In genomic region chr11:85816471-85816870, GRCm38 (mm10) we compare ENCODE assay signal across 27 mouse cellular contexts. TPM values are rescaled to one million over a fixed set of nuclear protein-coding genes. Genes with fewer than 3 reads are reported as not detected.
DNase-seq lines count a peak whose midpoint lies in the region; ATAC-seq lines count a peak whose summit lies in the region.
"Had no signal": no experiment of that assay in that cellular context is flagged by ENCODE, and none has a peak within 500 bp of the region (broad histone marks: within the 10 kb centered on the region; RNA-seq: fewer than 3 reads in every experiment).

No protein-coding gene starts in this region.

- H3K27me3 ChIP-seq in hindbrain, embryonic 10.5 days (ENCODE audit: insufficient read depth, poor library complexity, severe bottlenecking), result peaks cover 65% of the 10 kb centered on the region
- H3K27me3 ChIP-seq in hindbrain, embryonic 12.5 days, result peaks cover 12% of the 10 kb centered on the region
- H3K27me3 ChIP-seq in embryonic facial prominence, embryonic 11.5 days (ENCODE audit: control insufficient read depth, insufficient read depth, low read length), result no peaks in the 10 kb centered on the region
- H3K27me3 ChIP-seq in limb, embryonic 12.5 days, result peaks cover 48% of the 10 kb centered on the region
- H3K27me3 ChIP-seq: embryonic facial prominence, embryonic 15.5 days had no signal

- no peak for DNase-seq in hindbrain, embryonic 10.5 days (ENCODE audit: low spot score)
- peak; percentile 74 for DNase-seq in embryonic facial prominence, embryonic 11.5 days (ENCODE audit: low spot score)
- DNase-seq in lung, postnatal 25 days (ENCODE audit: low spot score), result no peak
- DNase-seq in right cerebral cortex, postnatal 36 days (ENCODE audit: low spot score in 2 of 2), result no peak
- DNase-seq in urinary bladder, postnatal 14 days (ENCODE audit: low spot score), result no peak
- DNase-seq: adrenal gland, adult 2 months; adrenal gland, postnatal 36 days; cerebellum, adult 11 months; cerebellum, adult 9-10 months; cerebellum, postnatal 25 days; gastrocnemius, postnatal 10 days; heart, adult 18-20 months; kidney, adult 11 months had no signal

- H3K4me3 ChIP-seq in hindbrain, embryonic 10.5 days, result no peak overlapping the region
- H3K4me3 ChIP-seq in hindbrain, embryonic 12.5 days, result no peak overlapping the region
- no peak overlapping the region for H3K4me3 ChIP-seq in embryonic facial prominence, embryonic 11.5 days (ENCODE audit: low read depth, low read length)
- H3K4me3 ChIP-seq in limb, embryonic 12.5 days (replicated peaks), result no peak overlapping the region
- H3K4me3 ChIP-seq: embryonic facial prominence, embryonic 15.5 days; erythroblast, embryonic 14.5 days; hindbrain, embryonic 13.5 days had no signal

- H3K9ac ChIP-seq in hindbrain, embryonic 12.5 days, result no peak overlapping the region
- no peak overlapping the region for H3K9ac ChIP-seq in embryonic facial prominence, embryonic 11.5 days (replicated peaks; ENCODE audit: low read length)
- H3K9ac ChIP-seq in limb, embryonic 12.5 days (replicated peaks), result no peak overlapping the region
- H3K9ac ChIP-seq: embryonic facial prominence, embryonic 15.5 days; hindbrain, embryonic 13.5 days had no signal

- peak overlapping the region; percentile 47; the same call in 1 of the 2 replicates for H3K27ac ChIP-seq in hindbrain, embryonic 10.5 days
- no peak overlapping the region for H3K27ac ChIP-seq in hindbrain, embryonic 12.5 days
- 0 out of 2 replicates have a peak overlapping the region, but pooled peaks have one; percentile 22 for H3K27ac ChIP-seq in embryonic facial prominence, embryonic 11.5 days (replicated peaks; ENCODE audit: low read depth, low read length)
- 0 out of 2 replicates have a peak overlapping the region, but pooled peaks have one; percentile 29 for H3K27ac ChIP-seq in limb, embryonic 12.5 days
- H3K27ac ChIP-seq: embryonic facial prominence, embryonic 15.5 days; hindbrain, embryonic 13.5 days; hindbrain, postnatal 0 days had no signal

- peaks cover 61% of the 10 kb centered on the region for H3K4me1 ChIP-seq in hindbrain, embryonic 10.5 days (replicated peaks)
- H3K4me1 ChIP-seq in hindbrain, embryonic 12.5 days, result peaks cover 16% of the 10 kb centered on the region
- peaks cover 9% of the 10 kb centered on the region for H3K4me1 ChIP-seq in embryonic facial prominence, embryonic 11.5 days (ENCODE audit: control insufficient read depth, insufficient read depth, low read length)
- H3K4me1 ChIP-seq in limb, embryonic 12.5 days (replicated peaks), result peaks cover 74% of the 10 kb centered on the region

- H3K36me3 ChIP-seq in hindbrain, embryonic 10.5 days, result no peaks in the 10 kb centered on the region
- H3K36me3 ChIP-seq in hindbrain, embryonic 12.5 days, result no peaks in the 10 kb centered on the region
- no peaks in the 10 kb centered on the region for H3K36me3 ChIP-seq in embryonic facial prominence, embryonic 11.5 days (replicated peaks; ENCODE audit: control insufficient read depth, insufficient read depth, low read depth, low read length)
- H3K36me3 ChIP-seq in limb, embryonic 12.5 days, result no peaks in the 10 kb centered on the region
- H3K36me3 ChIP-seq: embryonic facial prominence, embryonic 15.5 days; hindbrain, embryonic 13.5 days had no signal

- ATAC-seq in hindbrain, embryonic 12.5 days (ENCODE audit: low FRiP score), result no peak
- ATAC-seq in embryonic facial prominence, embryonic 11.5 days (replicated peaks; ENCODE audit: insufficient number of reproducible peaks, low FRiP score, low TSS enrichment, low read depth), result peak; percentile 8; the same call in 1 of the 2 replicates
- ATAC-seq in limb, embryonic 12.5 days (ENCODE audit: insufficient number of reproducible peaks, insufficient read depth, low FRiP score, low TSS enrichment, low read depth), result no peak
- ATAC-seq: forebrain, embryonic 16.5 days; hindbrain, postnatal 0 days had no signal

- no peaks in the 10 kb centered on the region for H3K9me3 ChIP-seq in hindbrain, embryonic 10.5 days
- no peaks in the 10 kb centered on the region for H3K9me3 ChIP-seq in hindbrain, embryonic 12.5 days (replicated peaks)
- H3K9me3 ChIP-seq in embryonic facial prominence, embryonic 11.5 days (replicated peaks; ENCODE audit: control insufficient read depth, low read length), result no peaks in the 10 kb centered on the region
- no peaks in the 10 kb centered on the region for H3K9me3 ChIP-seq in limb, embryonic 12.5 days
- H3K9me3 ChIP-seq: embryonic facial prominence, embryonic 15.5 days; hindbrain, embryonic 13.5 days had no signal

- WGBS in hindbrain, embryonic 10.5 days, result 63% methylated on average over 5 of the region's 5 CpGs
- WGBS in hindbrain, embryonic 12.5 days, result 77% methylated on average over 5 of the region's 5 CpGs
- WGBS in embryonic facial prominence, embryonic 11.5 days, result 27% methylated on average over 5 of the region's 5 CpGs
- 13% methylated on average over 5 of the region's 5 CpGs for WGBS in limb, embryonic 12.5 days

- H3K4me2 ChIP-seq in hindbrain, embryonic 12.5 days (replicated peaks), result no peak overlapping the region
- no peak overlapping the region for H3K4me2 ChIP-seq in embryonic facial prominence, embryonic 11.5 days (ENCODE audit: low read depth, low read length)
- H3K4me2 ChIP-seq in limb, embryonic 12.5 days, result no peak overlapping the region
- H3K4me2 ChIP-seq: embryonic facial prominence, embryonic 15.5 days; heart, embryonic 11.5 days; hindbrain, embryonic 13.5 days had no signal

RNA-seq across cellular contexts. Expression of gene Tbx2, which starts 15.9 kb away (rescaled TPM):
- 1.5 and 3.1 TPM in 2 replicates for polyA plus RNA-seq in hindbrain, embryonic 10.5 days (2016; fragmentation: Nextera tagmentation; extraction: Ambion mirVana)
- polyA plus RNA-seq in hindbrain, embryonic 12.5 days (2016; fragmentation: Nextera tagmentation; extraction: Ambion mirVana), result 3.8 and 4.9 TPM in 2 replicates
- polyA plus RNA-seq in embryonic facial prominence, embryonic 11.5 days (2014; fragmentation: Nextera tagmentation; extraction: Ambion mirVana), result 22.3 and 25.9 TPM in 2 replicates
- polyA plus RNA-seq in limb, embryonic 12.5 days (2016; fragmentation: Nextera tagmentation; extraction: Ambion mirVana), result 7.9 and 10.0 TPM in 2 replicates

RNA-seq across cellular contexts. Expression of gene Gm11444, which starts 33.7 kb away (rescaled TPM):
- polyA plus RNA-seq in hindbrain, embryonic 10.5 days (2016; fragmentation: Nextera tagmentation; extraction: Ambion mirVana), result not detected in 2 replicates
- not detected in 2 replicates for polyA plus RNA-seq in hindbrain, embryonic 12.5 days (2016; fragmentation: Nextera tagmentation; extraction: Ambion mirVana)
- polyA plus RNA-seq in embryonic facial prominence, embryonic 11.5 days (2014; fragmentation: Nextera tagmentation; extraction: Ambion mirVana), result not detected in 2 replicates
- polyA plus RNA-seq in limb, embryonic 12.5 days (2016; fragmentation: Nextera tagmentation; extraction: Ambion mirVana), result not detected in 2 replicates
- polyA plus RNA-seq: adrenal gland, adult 2 months; brain, embryonic 14.5 days; cortical plate, adult 2 months; erythroblast, embryonic 14.5 days; forebrain, embryonic 11.5 days; forebrain, embryonic 16.5 days; frontal cortex, adult 2 months; heart, embryonic 11.5 days; heart, embryonic 16.5 days; hindbrain, embryonic 13.5 days; hindbrain, postnatal 0 days; intestine, embryonic 14.5 days had no signal
